Mouse (Mus musculus): ENCODE data around the gene Lrrc29. TPM values are rescaled to one million over a fixed set of nuclear protein-coding genes. Genes with fewer than 3 reads are reported as not detected.
A peak's percentile ranks its signal among the peaks of the same experiment; 100 is the strongest.

The Lrrc29 gene
- total and polyA plus RNA-seq, 2 experiments from 2014 or later = 2.4 to 2.5 TPM

- Histone ChIP-seq H3K36me3 (ENCODE audit: insufficient read depth, low read length) (no peaks in the 10 kb centered on the region), H3K27me3 (ENCODE audit: insufficient read depth, low read length) (peaks cover 58% of the 10 kb centered on the region), H3K9me3 (ENCODE audit: low read length) (no peaks in the 10 kb centered on the region), H3K4me3 (ENCODE audit: low read depth, low read length) (no peak overlapping the region), H3K4me2 (ENCODE audit: low read depth, low read length, poor library complexity, severe bottlenecking) (peak overlapping the region; percentile 95; the same call in 1 of the 2 replicates), H3K4me1 (ENCODE audit: insufficient read depth, low read length) (no peaks in the 10 kb centered on the region), H3K27ac (ENCODE audit: low read depth, low read length) (no peak overlapping the region), H3K9ac (replicated peaks; ENCODE audit: low read length, poor library complexity, severe bottlenecking) (no peak overlapping the region)
- TF ChIP-seq CTCF (IDR thresholded peaks at IDR 0.05) = no peak
- ATAC-seq (ENCODE audit: low FRiP score) (no peak), DNase-seq (ENCODE audit: low spot score) (no peak)
- 13% methylated on average over 10 of the region's 10 CpGs for WGBS
These were observed 61.0 kb downstream of the Lrrc29 start for GRCm38 (mm10) chr8:105265128-105265527.

GRCm38 (mm10) chr8:105264024-105264982, 61.8 kb downstream of the Lrrc29 start, which contains the start of the genes Tradd and Fbxl8:
TSS of gene Tradd (minus strand) at chr8:105264609.
TSS of gene Fbxl8 (plus strand) at chr8:105264648.
- Histone ChIP-seq H3K27me3 (ENCODE audit: insufficient read depth, low read length) (peaks cover 54% of the 10 kb centered on the region), H3K36me3 (ENCODE audit: insufficient read depth, low read length) (no peaks in the 10 kb centered on the region), H3K4me3 (ENCODE audit: low read depth, low read length) (peak within 1 kb of the TSS; percentile 67), H3K27ac (ENCODE audit: low read depth, low read length) (no peak within 1 kb of the TSS), H3K4me2 (ENCODE audit: low read depth, low read length, poor library complexity, severe bottlenecking) (peak within 1 kb of the TSS; percentile 95), H3K4me1 (ENCODE audit: insufficient read depth, low read length) (no peaks in the 10 kb centered on the region), H3K9ac (replicated peaks; ENCODE audit: low read length, poor library complexity, severe bottlenecking) (peak within 1 kb of the TSS; percentile 51), H3K9me3 (ENCODE audit: low read length) (no peaks in the 10 kb centered on the region)
- 1% methylated on average over 53 of the region's 54 CpGs for WGBS
- peak; percentile 6; the same call in 1 of the 2 replicates for TF ChIP-seq CTCF (IDR thresholded peaks at IDR 0.05)
- ATAC-seq (ENCODE audit: low FRiP score) = no peak
- no peak for DNase-seq (ENCODE audit: low spot score)

- Histone ChIP-seq H3K4me3 (ENCODE audit: low read depth, low read length) (no peak overlapping the region), H3K27me3 (ENCODE audit: insufficient read depth, low read length) (peaks cover 63% of the 10 kb centered on the region), H3K36me3 (ENCODE audit: insufficient read depth, low read length) (no peaks in the 10 kb centered on the region), H3K9ac (replicated peaks; ENCODE audit: low read length, poor library complexity, severe bottlenecking) (no peak overlapping the region), H3K4me2 (ENCODE audit: low read depth, low read length, poor library complexity, severe bottlenecking) (no peak overlapping the region), H3K4me1 (ENCODE audit: insufficient read depth, low read length) (no peaks in the 10 kb centered on the region), H3K9me3 (ENCODE audit: low read length) (no peaks in the 10 kb centered on the region), H3K27ac (ENCODE audit: low read depth, low read length) (no peak overlapping the region)
- WGBS = 43% methylated on average over 16 of the region's 16 CpGs
- TF ChIP-seq CTCF (IDR thresholded peaks at IDR 0.05) = peak; percentile 51
- no peak for ATAC-seq (ENCODE audit: low FRiP score)
- DNase-seq (ENCODE audit: low spot score) = no peak
These were observed 62.7 kb downstream of the Lrrc29 start for GRCm38 (mm10) chr8:105263244-105263912.

MicroRNAs encoded within 50 kb of the gene (microRNA counts, 519-probe panel; counts per million panel counts)
- microRNA mmu-miR-328 = 3,684 counts per million, percentile 78 among the panel's probes with 10 or more counts

Small RNA genes lying within 50 kb of the gene (microRNA-seq; reads per million reads assigned to microRNA genes)
- gene Gm27320 (ENCODE audit: borderline number of aligned reads) (not detected), gene Mir328 (ENCODE audit: borderline number of aligned reads) (514 reads per million, percentile 65 among the genes with 10 or more reads in this experiment)

Other genes with a start within 250 kb of the Lrrc29 start
- not detected in 2 replicates for gene Ces3b, start 242.5 kb downstream of the Lrrc29 start, total RNA-seq (2014; rRNA removed)
- gene Ces3b, start 242.5 kb downstream of the Lrrc29 start, polyA plus RNA-seq (2015; fragmentation: Nextera tagmentation; extraction: Ambion mirVana) = not detected in 2 replicates
- not detected in 2 replicates for gene Ces4a, start 194.5 kb downstream of the Lrrc29 start, total RNA-seq (2014; rRNA removed)
- gene Ces4a, start 194.5 kb downstream of the Lrrc29 start, polyA plus RNA-seq (2015; fragmentation: Nextera tagmentation; extraction: Ambion mirVana) = 0.06 TPM in 1 of 2 replicates, not detected in the other
- gene Cbfb, start 155.6 kb downstream of the Lrrc29 start, total RNA-seq (2014; rRNA removed) = 43.9 and 46.1 TPM in 2 replicates
- gene Cbfb, start 155.6 kb downstream of the Lrrc29 start, polyA plus RNA-seq (2015; fragmentation: Nextera tagmentation; extraction: Ambion mirVana) = 16.2 and 17.5 TPM in 2 replicates
- gene D230025D16Rik, start 101.1 kb downstream of the Lrrc29 start, total RNA-seq (2014; rRNA removed) = 33.6 and 36.7 TPM in 2 replicates
- gene D230025D16Rik, start 101.1 kb downstream of the Lrrc29 start, polyA plus RNA-seq (2015; fragmentation: Nextera tagmentation; extraction: Ambion mirVana) = 24.6 and 28.3 TPM in 2 replicates
- 14.2 and 17.5 TPM in 2 replicates for gene B3gnt9, start 71.1 kb downstream of the Lrrc29 start, total RNA-seq (2014; rRNA removed)
- gene B3gnt9, start 71.1 kb downstream of the Lrrc29 start, polyA plus RNA-seq (2015; fragmentation: Nextera tagmentation; extraction: Ambion mirVana) = 9.5 and 11.5 TPM in 2 replicates
- 7.5 and 8.3 TPM in 2 replicates for gene Tradd, start 61.7 kb downstream of the Lrrc29 start, total RNA-seq (2014; rRNA removed)
- 7.4 and 8.0 TPM in 2 replicates for gene Tradd, start 61.7 kb downstream of the Lrrc29 start, polyA plus RNA-seq (2015; fragmentation: Nextera tagmentation; extraction: Ambion mirVana)
- gene Fbxl8, start 61.6 kb downstream of the Lrrc29 start, total RNA-seq (2014; rRNA removed) = 0.52 and 0.77 TPM in 2 replicates
- 0.83 and 0.85 TPM in 2 replicates for gene Fbxl8, start 61.6 kb downstream of the Lrrc29 start, polyA plus RNA-seq (2015; fragmentation: Nextera tagmentation; extraction: Ambion mirVana)
- gene Hsf4, start 56.5 kb downstream of the Lrrc29 start, total RNA-seq (2014; rRNA removed) = 0.33 TPM in 1 of 2 replicates, not detected in the other
- 0.43 and 0.59 TPM in 2 replicates for gene Hsf4, start 56.5 kb downstream of the Lrrc29 start, polyA plus RNA-seq (2015; fragmentation: Nextera tagmentation; extraction: Ambion mirVana)
- 2.0 and 2.3 TPM in 2 replicates for gene Nol3, start 50.1 kb downstream of the Lrrc29 start, total RNA-seq (2014; rRNA removed)
- gene Nol3, start 50.1 kb downstream of the Lrrc29 start, polyA plus RNA-seq (2015; fragmentation: Nextera tagmentation; extraction: Ambion mirVana) = 6.5 and 8.1 TPM in 2 replicates
- gene 4931428F04Rik, start 36.4 kb downstream of the Lrrc29 start, total RNA-seq (2014; rRNA removed) = 63.6 and 79.2 TPM in 2 replicates
- 131 and 132 TPM in 2 replicates for gene 4931428F04Rik, start 36.4 kb downstream of the Lrrc29 start, polyA plus RNA-seq (2015; fragmentation: Nextera tagmentation; extraction: Ambion mirVana)
- gene Exoc3l, start 30.2 kb downstream of the Lrrc29 start, total RNA-seq (2014; rRNA removed) = 2.0 and 5.1 TPM in 2 replicates
- 6.8 and 6.9 TPM in 2 replicates for gene Exoc3l, start 30.2 kb downstream of the Lrrc29 start, polyA plus RNA-seq (2015; fragmentation: Nextera tagmentation; extraction: Ambion mirVana)
- 28.2 and 35.7 TPM in 2 replicates for gene E2f4, start 28.6 kb downstream of the Lrrc29 start, total RNA-seq (2014; rRNA removed)
- 29.1 and 29.3 TPM in 2 replicates for gene E2f4, start 28.6 kb downstream of the Lrrc29 start, polyA plus RNA-seq (2015; fragmentation: Nextera tagmentation; extraction: Ambion mirVana)
- 0.71 and 1.3 TPM in 2 replicates for gene Elmo3, start 20.7 kb downstream of the Lrrc29 start, total RNA-seq (2014; rRNA removed)
- 0.81 and 1.3 TPM in 2 replicates for gene Elmo3, start 20.7 kb downstream of the Lrrc29 start, polyA plus RNA-seq (2015; fragmentation: Nextera tagmentation; extraction: Ambion mirVana)
- 81.3 and 88.4 TPM in 2 replicates for gene Tmem208, start 76 bp upstream of the Lrrc29 start, total RNA-seq (2014; rRNA removed)
- 129 and 152 TPM in 2 replicates for gene Tmem208, start 76 bp upstream of the Lrrc29 start, polyA plus RNA-seq (2015; fragmentation: Nextera tagmentation; extraction: Ambion mirVana)
- gene Fhod1, start 21.7 kb upstream of the Lrrc29 start, total RNA-seq (2014; rRNA removed) = 3.8 and 4.4 TPM in 2 replicates
- 0.48 and 0.56 TPM in 2 replicates for gene Fhod1, start 21.7 kb upstream of the Lrrc29 start, polyA plus RNA-seq (2015; fragmentation: Nextera tagmentation; extraction: Ambion mirVana)
- gene Slc9a5, start 22.6 kb upstream of the Lrrc29 start, total RNA-seq (2014; rRNA removed) = 28.3 and 28.4 TPM in 2 replicates
- 12.8 and 14.4 TPM in 2 replicates for gene Slc9a5, start 22.6 kb upstream of the Lrrc29 start, polyA plus RNA-seq (2015; fragmentation: Nextera tagmentation; extraction: Ambion mirVana)
- 6.3 and 8.7 TPM in 2 replicates for gene Plekhg4, start 47.0 kb upstream of the Lrrc29 start, total RNA-seq (2014; rRNA removed)
- 1.7 and 2.5 TPM in 2 replicates for gene Plekhg4, start 47.0 kb upstream of the Lrrc29 start, polyA plus RNA-seq (2015; fragmentation: Nextera tagmentation; extraction: Ambion mirVana)
- gene Kctd19, start 87.2 kb upstream of the Lrrc29 start, total RNA-seq (2014; rRNA removed) = 0.09 and 0.16 TPM in 2 replicates
- gene Kctd19, start 87.2 kb upstream of the Lrrc29 start, polyA plus RNA-seq (2015; fragmentation: Nextera tagmentation; extraction: Ambion mirVana) = 0.27 TPM in 2 replicates
- gene Lrrc36, start 87.3 kb upstream of the Lrrc29 start, total RNA-seq (2014; rRNA removed) = 0.28 and 0.93 TPM in 2 replicates
- 0.86 and 0.99 TPM in 2 replicates for gene Lrrc36, start 87.3 kb upstream of the Lrrc29 start, polyA plus RNA-seq (2015; fragmentation: Nextera tagmentation; extraction: Ambion mirVana)
- 75.0 and 82.8 TPM in 2 replicates for gene Tppp3, start 145.2 kb upstream of the Lrrc29 start, total RNA-seq (2014; rRNA removed)
- 159 and 164 TPM in 2 replicates for gene Tppp3, start 145.2 kb upstream of the Lrrc29 start, polyA plus RNA-seq (2015; fragmentation: Nextera tagmentation; extraction: Ambion mirVana)
- gene Zdhhc1, start 170.6 kb upstream of the Lrrc29 start, total RNA-seq (2014; rRNA removed) = 32.9 and 47.2 TPM in 2 replicates
- gene Zdhhc1, start 170.6 kb upstream of the Lrrc29 start, polyA plus RNA-seq (2015; fragmentation: Nextera tagmentation; extraction: Ambion mirVana) = 27.3 and 27.9 TPM in 2 replicates
- gene Hsd11b2, start 192.5 kb upstream of the Lrrc29 start, total RNA-seq (2014; rRNA removed) = 0.57 and 0.88 TPM in 2 replicates
- 1.3 and 1.9 TPM in 2 replicates for gene Hsd11b2, start 192.5 kb upstream of the Lrrc29 start, polyA plus RNA-seq (2015; fragmentation: Nextera tagmentation; extraction: Ambion mirVana)
- gene Atp6v0d1, start 239.8 kb upstream of the Lrrc29 start, total RNA-seq (2014; rRNA removed) = 214 and 238 TPM in 2 replicates
- gene Atp6v0d1, start 239.8 kb upstream of the Lrrc29 start, polyA plus RNA-seq (2015; fragmentation: Nextera tagmentation; extraction: Ambion mirVana) = 272 and 300 TPM in 2 replicates